Mouse (Mus musculus) hindbrain, embryonic 16.5 days (tissue): ENCODE measurements around the gene Dlgap1. TPM values are rescaled to one million over a fixed set of nuclear protein-coding genes. Genes with fewer than 3 reads are reported as not detected.

Experiments used
- ATAC-seq: fragments of 200-750 bp; cut with Nextera tagmentation; 2 replicates; pipeline ENCODE4 v1.8.0; 2017; ENCODE audit warnings: moderate TSS enrichment, moderate library complexity
- H3K27ac ChIP-seq: fragments of 300-500 bp; sonication (generic); 2 replicates; pipeline ENCODE4 v1.5.1; 2014; ENCODE audit warnings: low read depth, mild to moderate bottlenecking, control low read depth, low read length, moderate library complexity
- H3K27me3 ChIP-seq: fragments of 300-500 bp; sonication (generic); replicated peaks from 2 replicates; pipeline ENCODE4 v1.6.1; 2014; ENCODE audit warnings: low read length; ENCODE audit not compliant: control insufficient read depth, insufficient read depth
- H3K36me3 ChIP-seq: fragments of 300-500 bp; sonication (generic); 2 replicates; pipeline ENCODE4 v1.6.1; 2014; ENCODE audit warnings: mild to moderate bottlenecking, low read length, moderate library complexity, mixed read lengths; ENCODE audit not compliant: control insufficient read depth, insufficient read depth
- H3K4me1 ChIP-seq: fragments of 300-500 bp; sonication (generic); 2 replicates; pipeline ENCODE4 v1.6.1; 2014; ENCODE audit warnings: low read depth, low read length; ENCODE audit not compliant: control insufficient read depth, insufficient read depth
- H3K4me2 ChIP-seq: fragments of 300-500 bp; sonication (generic); 2 replicates; pipeline ENCODE4 v1.6.1; 2014; ENCODE audit warnings: mild to moderate bottlenecking, low read length, control low read depth, moderate library complexity
- H3K4me3 ChIP-seq: fragments of 300-500 bp; sonication (generic); 2 replicates; pipeline ENCODE4 v1.5.1; 2014; ENCODE audit warnings: mild to moderate bottlenecking, low read length, control low read depth, moderate library complexity
- H3K9ac ChIP-seq: fragments of 300-500 bp; sonication (generic); 2 replicates; pipeline ENCODE4 v1.6.1; 2014; ENCODE audit warnings: low read depth, mild to moderate bottlenecking, control low read depth, low read length, moderate library complexity
- H3K9me3 ChIP-seq: fragments of 300-500 bp; sonication (generic); 2 replicates; pipeline ENCODE4 v1.6.1; 2014; ENCODE audit warnings: mild to moderate bottlenecking, low read length, moderate library complexity; ENCODE audit not compliant: control insufficient read depth
- WGBS: fragments of 180-500 bp; shearing (Covaris S2); extraction: QIAGEN DNeasy Blood & Tissue Kit; methylation state at CpG from one replicate; pipeline ENCODE4 v1.1.7; 2014; 5-methylcytosine and 5-hydroxymethylcytosine counted together
- polyA plus RNA-seq: library from polyadenylated mRNA; unstranded; fragments of >200 nt; fragmentation: Nextera tagmentation; extraction: Ambion mirVana; gene quantifications from 2 replicates; pipeline ENCODE4 v1.2.1, GENCODE M21; 2015

Dlgap1 gene
- polyA plus RNA-seq, 1 experiment from 2014 or later, result 39.5 TPM

GRCm38 (mm10) chr17:70403750-70404149 is 434.9 kb downstream of the Dlgap1 start:
- Histone ChIP-seq H3K9me3 (no peaks in the 10 kb centered on the region), H3K4me1 (no peaks in the 10 kb centered on the region), H3K9ac (no peak overlapping the region), H3K27ac (no peak overlapping the region), H3K36me3 (no peaks in the 10 kb centered on the region), H3K27me3 (no peaks in the 10 kb centered on the region), H3K4me3 (no peak overlapping the region), H3K4me2 (no peak overlapping the region)
- ATAC-seq, result no peak
- 30% methylated on average over 10 of the region's 10 CpGs for WGBS

DNA sequence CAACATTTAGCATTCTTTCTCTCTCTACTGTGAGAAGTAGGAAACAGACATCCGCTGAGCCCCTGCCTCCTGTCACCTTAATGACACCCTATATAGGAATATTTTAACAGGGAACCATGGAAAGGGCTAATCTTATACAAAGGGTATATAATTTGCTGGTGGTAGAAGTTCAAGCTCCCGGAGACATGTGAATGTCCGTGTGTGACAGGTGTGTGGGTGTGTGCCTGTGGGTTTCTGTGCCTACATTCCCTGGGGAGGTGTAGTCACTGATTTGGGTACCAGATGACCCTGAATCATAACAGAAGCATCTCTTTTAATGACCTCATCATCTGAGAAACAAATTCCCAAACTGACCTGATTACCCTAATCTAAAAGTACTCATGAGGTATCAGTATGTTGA is 445.3 kb downstream of the Dlgap1 start:
- no peak for ATAC-seq
- Histone ChIP-seq H3K9ac (no peak overlapping the region), H3K4me3 (no peak overlapping the region), H3K4me1 (no peaks in the 10 kb centered on the region), H3K4me2 (no peak overlapping the region), H3K9me3 (no peaks in the 10 kb centered on the region), H3K27me3 (no peaks in the 10 kb centered on the region), H3K36me3 (no peaks in the 10 kb centered on the region), H3K27ac (no peak overlapping the region)
- WGBS, result 93% methylated on average over 3 of the region's 3 CpGs

GRCm38 (mm10) chr17:70427866-70428265 is 459.0 kb downstream of the Dlgap1 start:
- Histone ChIP-seq H3K4me3 (no peak overlapping the region), H3K9ac (no peak overlapping the region), H3K27ac (no peak overlapping the region), H3K4me2 (no peak overlapping the region), H3K36me3 (no peaks in the 10 kb centered on the region), H3K4me1 (peaks cover 5% of the 10 kb centered on the region; the same call in 1 of the 2 replicates), H3K9me3 (no peaks in the 10 kb centered on the region), H3K27me3 (no peaks in the 10 kb centered on the region)
- ATAC-seq, result no peak
- 86% methylated on average over 9 of the region's 9 CpGs for WGBS

DNA sequence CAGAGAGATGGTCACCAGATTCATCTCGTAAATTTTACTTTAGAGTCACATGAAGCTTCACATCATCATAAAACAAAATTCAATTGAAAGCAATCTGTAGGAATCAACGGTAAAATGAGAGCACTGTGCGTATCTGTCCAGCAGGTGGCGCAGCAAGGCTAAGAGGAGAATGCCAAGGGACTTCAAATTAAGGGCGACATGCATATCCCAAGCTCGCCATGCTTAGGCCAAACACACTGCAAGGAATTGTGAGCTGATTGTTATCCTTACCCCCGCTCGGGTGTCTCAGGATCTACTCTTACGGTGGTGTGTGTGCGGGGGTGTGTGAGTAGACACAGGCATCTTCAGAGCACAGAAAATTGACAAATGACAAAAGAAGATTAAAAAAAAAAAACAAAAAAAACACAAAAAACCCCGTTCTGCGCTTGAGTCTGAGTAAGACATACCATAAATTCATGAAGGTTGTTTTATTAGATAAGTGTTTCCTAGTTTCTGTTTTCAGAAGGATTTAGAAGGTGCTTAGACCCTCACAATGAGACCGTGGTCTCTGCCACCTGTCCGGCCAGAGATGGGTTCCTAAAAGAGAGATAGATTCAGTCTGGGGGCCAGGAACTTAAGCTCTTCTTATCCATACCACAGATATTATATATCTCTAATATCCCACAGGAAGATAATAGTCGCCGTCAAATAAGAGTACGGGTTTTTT is 461.0 kb downstream of the Dlgap1 start:
- ATAC-seq, result peak; percentile 75
- peak overlapping the region; percentile 50 for H3K4me2 ChIP-seq
- 17% methylated on average over 17 of the region's 17 CpGs for WGBS
- H3K36me3 ChIP-seq, result no peaks in the 10 kb centered on the region
- no peak overlapping the region; the same call in 1 of the 2 replicates for H3K9ac ChIP-seq
- H3K27me3 ChIP-seq, result no peaks in the 10 kb centered on the region
- peaks cover 5% of the 10 kb centered on the region; the same call in 1 of the 2 replicates for H3K4me1 ChIP-seq
- H3K27ac ChIP-seq, result no peak overlapping the region
- H3K4me3 ChIP-seq, result no peak overlapping the region
- H3K9me3 ChIP-seq, result no peaks in the 10 kb centered on the region

DNA sequence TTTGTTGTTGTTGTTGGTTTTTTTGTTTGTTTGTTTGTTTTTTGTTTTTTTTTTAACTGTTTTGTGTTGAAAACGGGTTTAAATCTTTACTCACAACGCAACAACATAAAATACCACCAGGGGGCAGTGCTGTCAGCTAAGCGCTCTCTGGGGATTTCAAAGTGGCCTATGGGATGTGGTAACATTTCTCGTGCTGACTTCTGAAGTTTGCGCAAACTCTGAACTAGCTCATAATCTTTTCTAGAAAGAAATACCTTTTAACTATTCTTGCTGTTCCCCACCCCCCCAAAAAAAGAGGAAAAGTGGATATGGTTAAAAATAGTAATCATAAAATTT is 461.5 kb downstream of the Dlgap1 start:
- no peaks in the 10 kb centered on the region for H3K27me3 ChIP-seq
- no peak overlapping the region for H3K4me3 ChIP-seq
- no peak overlapping the region for H3K27ac ChIP-seq
- 16% methylated on average over 5 of the region's 5 CpGs for WGBS
- no peaks in the 10 kb centered on the region for H3K9me3 ChIP-seq
- H3K9ac ChIP-seq, result no peak overlapping the region
- no peak for ATAC-seq
- peaks cover 5% of the 10 kb centered on the region; the same call in 1 of the 2 replicates for H3K4me1 ChIP-seq
- no peak overlapping the region; the same call in 1 of the 2 replicates for H3K4me2 ChIP-seq
- H3K36me3 ChIP-seq, result no peaks in the 10 kb centered on the region

- WGBS, result 72% methylated on average over 5 of the region's 5 CpGs
Observed at GRCm38 (mm10) chr17:70432834-70433233, 464.0 kb downstream of the Dlgap1 start.

GRCm38 (mm10) chr17:70434549-70434948 is 465.7 kb downstream of the Dlgap1 start:
- 89% methylated on average over 6 of the region's 6 CpGs for WGBS
- Histone ChIP-seq H3K36me3 (no peaks in the 10 kb centered on the region), H3K4me2 (no peak overlapping the region), H3K4me1 (peaks cover 5% of the 10 kb centered on the region; the same call in 1 of the 2 replicates), H3K9me3 (no peaks in the 10 kb centered on the region), H3K27ac (no peak overlapping the region), H3K27me3 (no peaks in the 10 kb centered on the region), H3K9ac (no peak overlapping the region), H3K4me3 (no peak overlapping the region)
- no peak for ATAC-seq

More at GRCm38 (mm10) chr17:70432834-70433233, 464.0 kb downstream of the Dlgap1 start:
- H3K27me3 ChIP-seq, result no peaks in the 10 kb centered on the region
- H3K9ac ChIP-seq, result no peak overlapping the region
- ATAC-seq, result no peak
- no peaks in the 10 kb centered on the region for H3K36me3 ChIP-seq
- H3K4me1 ChIP-seq, result peaks cover 5% of the 10 kb centered on the region; the same call in 1 of the 2 replicates
- no peak overlapping the region for H3K4me2 ChIP-seq
- H3K27ac ChIP-seq, result no peak overlapping the region
- H3K9me3 ChIP-seq, result no peaks in the 10 kb centered on the region
- H3K4me3 ChIP-seq, result no peak overlapping the region

- Histone ChIP-seq H3K4me3 (no peak overlapping the region), H3K36me3 (no peaks in the 10 kb centered on the region), H3K4me1 (no peaks in the 10 kb centered on the region), H3K4me2 (no peak overlapping the region), H3K9me3 (no peaks in the 10 kb centered on the region), H3K27me3 (no peaks in the 10 kb centered on the region), H3K27ac (no peak overlapping the region), H3K9ac (no peak overlapping the region)
- 89% methylated on average over 6 of the region's 6 CpGs for WGBS
- ATAC-seq, result no peak
Observed at GRCm38 (mm10) chr17:70435612-70436011, 466.7 kb downstream of the Dlgap1 start.

DNA sequence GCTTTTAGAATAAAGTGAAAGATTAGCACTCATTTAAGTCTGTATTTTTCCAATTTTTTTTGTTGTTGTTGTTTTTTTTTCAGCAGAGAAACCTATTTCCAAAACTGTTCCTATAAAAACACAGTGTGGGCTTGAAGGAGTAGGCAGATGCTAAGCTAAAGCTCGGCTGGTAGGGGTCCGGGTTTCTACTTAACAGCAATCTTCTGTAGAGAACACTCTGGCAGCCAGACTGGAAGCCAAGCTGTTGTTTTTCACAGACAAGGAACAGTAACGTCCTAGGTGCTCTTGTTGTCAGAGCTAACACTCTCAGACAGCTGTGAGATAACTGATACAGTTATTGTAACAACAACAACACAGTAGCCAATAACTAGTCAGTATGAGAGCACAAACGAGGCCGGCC is 468.4 kb downstream of the Dlgap1 start:
- WGBS, result 69% methylated on average over 5 of the region's 5 CpGs
- Histone ChIP-seq H3K4me3 (no peak overlapping the region), H3K9me3 (no peaks in the 10 kb centered on the region), H3K4me2 (no peak overlapping the region), H3K9ac (no peak overlapping the region), H3K4me1 (no peaks in the 10 kb centered on the region), H3K27me3 (no peaks in the 10 kb centered on the region), H3K27ac (no peak overlapping the region), H3K36me3 (no peaks in the 10 kb centered on the region)
- no peak for ATAC-seq
